Mouse (Mus musculus) neural tube, embryonic 14.5 days (tissue): ENCODE measurements at regions not wholly inside any gene's neighbourhood (a gene's known extent, or its start where the extent isn't known, plus 50 kb on each side); places are given as distances from the start of the nearest gene placed in this dataset.

Source experiments
- ATAC-seq: fragments of 200-750 bp; cut with Nextera tagmentation; 2 replicates; pipeline ENCODE4 v1.8.0; 2017; ENCODE audit warnings: low read depth, mild to moderate bottlenecking, moderate TSS enrichment, moderate library complexity
- H3K27ac ChIP-seq: fragments of 300-500 bp; sonication (generic); 2 replicates; pipeline ENCODE4 v1.5.1; 2014; ENCODE audit warnings: low read depth, mild to moderate bottlenecking, control low read depth, low read length, moderate library complexity, mixed read lengths
- H3K27me3 ChIP-seq: fragments of 300-500 bp; sonication (generic); 2 replicates; pipeline ENCODE4 v1.6.1; 2014; ENCODE audit warnings: low read length; ENCODE audit not compliant: control insufficient read depth, insufficient read depth
- H3K36me3 ChIP-seq: fragments of 300-500 bp; sonication (generic); 2 replicates; pipeline ENCODE4 v1.6.1; 2014; ENCODE audit warnings: low read length, mixed read lengths; ENCODE audit not compliant: control insufficient read depth, insufficient read depth
- H3K4me1 ChIP-seq: fragments of 300-500 bp; sonication (generic); 2 replicates; pipeline ENCODE4 v1.6.1; 2014; ENCODE audit warnings: low read length; ENCODE audit not compliant: control insufficient read depth, insufficient read depth
- H3K4me2 ChIP-seq: fragments of 300-500 bp; sonication (generic); 2 replicates; pipeline ENCODE4 v1.6.1; 2014; ENCODE audit warnings: mild to moderate bottlenecking, low read depth, low read length, control low read depth
- H3K4me3 ChIP-seq: fragments of 300-500 bp; sonication (generic); 2 replicates; pipeline ENCODE4 v1.5.1; 2014; ENCODE audit warnings: low read depth, low read length, control low read depth, mixed read lengths
- H3K9ac ChIP-seq: fragments of 300-500 bp; sonication (generic); replicated peaks from 2 replicates; pipeline ENCODE4 v1.6.1; 2014; ENCODE audit warnings: low read depth, mild to moderate bottlenecking, control low read depth, low read length, mixed read lengths
- H3K9me3 ChIP-seq: fragments of 300-500 bp; sonication (generic); 2 replicates; pipeline ENCODE4 v1.6.1; 2016; ENCODE audit warnings: low read length; ENCODE audit not compliant: control insufficient read depth
- WGBS: fragments of 180-500 bp; shearing (Covaris S2); extraction: QIAGEN DNeasy Blood & Tissue Kit; methylation state at CpG from one replicate; pipeline ENCODE4 v1.1.7; 2014; 5-methylcytosine and 5-hydroxymethylcytosine counted together

GRCm38 (mm10) chr3:154513566-154513965, 82.9 kb upstream of the Cryz start:
- ATAC-seq = no peak
- no peak overlapping the region for H3K9ac ChIP-seq
- no peaks in the 10 kb centered on the region for H3K4me1 ChIP-seq
- no peak overlapping the region for H3K4me2 ChIP-seq
- H3K27me3 ChIP-seq = no peaks in the 10 kb centered on the region
- no peaks in the 10 kb centered on the region for H3K36me3 ChIP-seq
- no peaks in the 10 kb centered on the region for H3K9me3 ChIP-seq
- H3K4me3 ChIP-seq = no peak overlapping the region
- 79% methylated on average over 4 of the region's 4 CpGs for WGBS
- H3K27ac ChIP-seq = no peak overlapping the region

GRCm38 (mm10) chr3:154510160-154510559, 86.4 kb upstream of the Cryz start:
- no peak overlapping the region for H3K4me3 ChIP-seq
- 86% methylated on average over 3 of the region's 3 CpGs for WGBS
- H3K27ac ChIP-seq = no peak overlapping the region
- no peak for ATAC-seq
- H3K4me1 ChIP-seq = no peaks in the 10 kb centered on the region
- H3K9me3 ChIP-seq = no peaks in the 10 kb centered on the region
- no peak overlapping the region for H3K4me2 ChIP-seq
- no peak overlapping the region for H3K9ac ChIP-seq
- no peaks in the 10 kb centered on the region for H3K36me3 ChIP-seq
- H3K27me3 ChIP-seq = no peaks in the 10 kb centered on the region

DNA sequence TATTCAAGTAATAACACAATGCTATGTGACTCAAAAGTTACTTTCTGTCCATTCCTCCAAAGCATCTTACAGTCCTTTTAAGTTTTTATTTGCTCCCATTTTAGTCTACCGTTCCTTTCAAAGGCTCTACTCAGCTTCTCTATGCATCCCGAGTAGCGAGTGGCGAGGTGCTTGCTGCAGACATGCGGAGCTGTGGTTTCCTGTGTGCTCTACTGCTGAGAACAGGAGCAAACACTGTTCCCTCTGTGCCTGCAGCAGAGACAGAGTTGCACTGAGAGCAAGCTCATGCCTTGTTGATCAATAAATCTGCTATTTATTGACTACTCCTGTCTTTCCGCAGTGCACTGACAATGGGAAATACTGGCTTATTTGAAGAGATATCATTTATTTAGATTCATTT, 87.1 kb upstream of the Cryz start:
- no peak for ATAC-seq
- Histone ChIP-seq H3K27ac (no peak overlapping the region), H3K36me3 (no peaks in the 10 kb centered on the region), H3K27me3 (no peaks in the 10 kb centered on the region), H3K4me3 (no peak overlapping the region), H3K9ac (no peak overlapping the region), H3K4me2 (no peak overlapping the region), H3K4me1 (no peaks in the 10 kb centered on the region), H3K9me3 (no peaks in the 10 kb centered on the region)
- 72% methylated on average over 6 of the region's 6 CpGs for WGBS

GRCm38 (mm10) chr3:154493387-154493920, 103.1 kb upstream of the Cryz start:
- Histone ChIP-seq H3K27me3 (no peaks in the 10 kb centered on the region), H3K9me3 (no peaks in the 10 kb centered on the region), H3K4me2 (no peak overlapping the region), H3K9ac (no peak overlapping the region), H3K4me3 (no peak overlapping the region), H3K36me3 (no peaks in the 10 kb centered on the region), H3K27ac (no peak overlapping the region), H3K4me1 (no peaks in the 10 kb centered on the region)
- WGBS = 95% methylated on average over 2 of the region's 2 CpGs
- no peak for ATAC-seq

DNA sequence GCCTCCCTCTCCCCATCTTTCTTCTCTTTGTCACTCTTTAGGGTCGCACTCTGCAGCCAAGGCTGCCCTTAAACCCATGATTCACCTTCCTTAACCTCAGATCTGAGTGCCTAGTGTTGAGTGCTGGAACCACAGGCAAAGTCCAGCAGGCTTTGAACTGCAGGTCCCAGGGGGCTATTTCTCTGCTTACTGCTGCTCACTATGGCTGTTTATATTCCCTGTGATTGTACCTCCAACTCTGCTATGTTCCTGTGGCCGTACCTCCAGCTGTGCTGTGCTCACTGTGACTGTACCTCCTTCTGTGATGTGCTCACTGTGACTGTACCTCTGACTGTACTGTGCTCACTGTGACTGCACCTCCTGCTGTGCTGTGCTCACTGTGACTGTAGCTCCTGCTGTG, 124.1 kb upstream of the Cryz start:
- ATAC-seq = no peak
- WGBS = 69% methylated on average over 2 of the region's 2 CpGs
- Histone ChIP-seq H3K4me2 (no peak overlapping the region), H3K9me3 (no peaks in the 10 kb centered on the region), H3K9ac (no peak overlapping the region), H3K27ac (no peak overlapping the region), H3K36me3 (no peaks in the 10 kb centered on the region), H3K4me1 (peaks cover 6% of the 10 kb centered on the region; the same call in 1 of the 2 replicates), H3K27me3 (no peaks in the 10 kb centered on the region), H3K4me3 (no peak overlapping the region)

DNA sequence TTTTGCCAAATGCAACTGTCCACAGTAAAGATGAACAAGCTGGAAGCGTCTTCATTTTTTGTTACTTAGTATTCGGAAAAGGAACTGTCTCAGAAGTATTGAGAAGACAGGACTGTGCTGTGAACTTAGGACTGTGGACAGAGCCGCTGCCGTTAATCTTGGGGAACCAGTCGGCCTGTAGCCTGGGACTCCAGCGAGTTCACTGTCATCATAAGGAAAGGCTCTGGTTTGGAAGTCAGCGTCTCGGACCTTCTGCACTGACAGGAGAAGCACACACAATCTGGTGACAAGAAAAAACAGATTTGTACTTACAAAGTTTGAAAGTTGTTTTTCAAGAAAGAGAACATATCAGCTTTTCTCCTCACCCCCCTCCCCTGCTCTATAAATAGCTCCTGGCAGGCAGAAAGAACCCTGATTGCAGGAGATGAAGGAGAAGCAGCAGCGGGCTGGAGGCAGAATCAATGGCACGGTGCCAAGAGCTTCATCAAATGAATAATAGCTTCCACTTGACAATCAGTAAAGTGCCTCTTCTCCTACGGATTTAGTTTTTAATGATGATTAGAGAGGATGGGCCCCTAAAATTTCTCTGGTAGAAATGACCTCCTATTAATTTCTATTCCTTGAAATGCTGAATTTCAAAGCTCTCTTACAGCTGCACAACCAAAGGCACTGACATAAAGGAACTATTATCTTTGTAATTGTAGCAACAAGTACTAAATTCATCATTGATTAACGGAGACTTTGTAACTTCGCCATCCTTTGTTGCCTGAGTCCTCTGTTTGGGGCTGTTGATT, 128.7 kb upstream of the Cryz start:
- WGBS = 14% methylated on average over 13 of the region's 13 CpGs
- Histone ChIP-seq H3K27me3 (no peaks in the 10 kb centered on the region), H3K4me2 (0 out of 2 replicates have a peak overlapping the region, but pooled peaks have one; percentile 1), H3K27ac (no peak overlapping the region), H3K9me3 (no peaks in the 10 kb centered on the region), H3K36me3 (no peaks in the 10 kb centered on the region), H3K9ac (no peak overlapping the region), H3K4me1 (peaks cover 6% of the 10 kb centered on the region; the same call in 1 of the 2 replicates), H3K4me3 (no peak overlapping the region)
- peak; percentile 60; the same call in 1 of the 2 replicates for ATAC-seq

GRCm38 (mm10) chr3:154458208-154458607, 127.7 kb upstream of the Lhx8 start:
- 80% methylated on average over 9 of the region's 9 CpGs for WGBS
- no peak for ATAC-seq

DNA sequence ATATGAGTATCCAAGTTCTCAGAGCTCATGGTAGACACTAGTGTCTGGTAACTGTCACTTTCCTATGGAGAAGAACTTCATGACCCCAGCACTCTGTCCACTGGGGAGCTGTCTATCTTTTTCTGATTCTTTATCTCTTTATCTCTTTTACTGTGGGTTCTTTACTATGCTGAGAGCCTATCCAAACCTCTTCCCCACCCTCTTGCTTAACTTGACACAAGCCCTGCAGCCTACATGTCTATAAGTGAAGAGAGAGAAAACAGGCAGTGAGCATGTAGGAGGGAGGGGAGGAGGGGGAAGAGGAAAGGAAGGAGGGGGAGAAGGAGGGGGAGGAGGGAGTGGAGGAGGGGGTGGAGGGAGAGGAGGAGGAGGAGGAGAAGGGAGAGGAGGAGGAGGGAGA, 122.6 kb upstream of the Lhx8 start:
- no peaks in the 10 kb centered on the region for H3K4me1 ChIP-seq
- ATAC-seq = no peak
- H3K9ac ChIP-seq = no peak overlapping the region

More at GRCm38 (mm10) chr3:154458208-154458607, 127.7 kb upstream of the Lhx8 start:
- Histone ChIP-seq H3K27me3 (no peaks in the 10 kb centered on the region), H3K4me1 (no peaks in the 10 kb centered on the region), H3K36me3 (no peaks in the 10 kb centered on the region), H3K4me2 (no peak overlapping the region), H3K9ac (no peak overlapping the region), H3K9me3 (no peaks in the 10 kb centered on the region), H3K27ac (no peak overlapping the region), H3K4me3 (no peak overlapping the region)

GRCm38 (mm10) chr3:154452585-154452984, 122.1 kb upstream of the Lhx8 start:
- no peaks in the 10 kb centered on the region for H3K27me3 ChIP-seq
- H3K27ac ChIP-seq = no peak overlapping the region
- H3K4me2 ChIP-seq = no peak overlapping the region
- no peak for ATAC-seq
- no peaks in the 10 kb centered on the region for H3K4me1 ChIP-seq
- no peak overlapping the region for H3K9ac ChIP-seq
- H3K36me3 ChIP-seq = no peaks in the 10 kb centered on the region
- H3K9me3 ChIP-seq = no peaks in the 10 kb centered on the region
- no peak overlapping the region for H3K4me3 ChIP-seq
- 88% methylated on average over 6 of the region's 6 CpGs for WGBS

More for the DNA sequence above, 122.6 kb upstream of the Lhx8 start:
- Histone ChIP-seq H3K36me3 (no peaks in the 10 kb centered on the region), H3K4me3 (no peak overlapping the region), H3K27ac (no peak overlapping the region), H3K9me3 (no peaks in the 10 kb centered on the region), H3K4me2 (no peak overlapping the region), H3K27me3 (no peaks in the 10 kb centered on the region)
